Comparison of ENCODE assay signal across 24 mouse cellular contexts in the genomic region with DNA sequence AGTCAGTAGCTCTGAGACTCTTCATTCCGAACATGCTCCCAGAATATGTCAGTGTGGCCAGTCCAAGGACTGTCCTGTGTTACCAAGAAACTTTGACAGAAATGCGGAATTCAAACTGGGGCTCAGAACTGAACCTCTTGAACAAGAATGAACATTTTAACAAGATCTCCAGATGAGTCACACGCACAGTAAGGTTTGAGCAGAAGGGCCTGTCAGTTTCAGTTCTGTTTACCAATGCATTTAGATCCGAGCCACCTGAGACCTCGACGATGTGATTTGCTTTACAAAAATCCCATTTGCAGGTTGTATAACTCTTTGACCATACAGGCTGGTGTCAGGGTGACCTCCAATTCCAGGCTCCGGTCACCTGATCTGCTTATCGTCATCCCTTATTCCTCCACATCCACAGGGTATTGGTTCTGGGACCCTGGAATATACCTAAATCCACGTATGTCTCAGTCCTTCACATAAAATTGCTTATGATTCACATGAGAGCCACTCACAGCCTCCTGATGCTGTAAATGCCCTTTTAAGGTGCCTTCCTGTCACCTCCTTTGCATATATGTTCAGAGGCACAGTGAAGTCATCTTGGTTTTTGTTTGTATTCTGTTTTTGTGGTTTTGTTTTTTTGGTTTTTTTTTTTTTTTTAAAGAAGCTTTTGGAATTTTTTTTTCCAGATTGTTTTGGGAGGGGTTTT. TPM values are rescaled to one million over a fixed set of nuclear protein-coding genes. Genes with fewer than 3 reads are reported as not detected.
DNase-seq lines count a peak whose midpoint lies in the region; ATAC-seq and TF ChIP-seq lines count a peak whose summit lies in the region.
"Had no signal": no experiment of that assay in that cellular context is flagged by ENCODE, and none has a peak within 500 bp of the region (broad histone marks: within the 10 kb centered on the region; RNA-seq: fewer than 3 reads in every experiment).

No protein-coding gene starts in this region.

- H3K4me2 ChIP-seq in forebrain, embryonic 15.5 days (replicated peaks) = no peak overlapping the region
- no peak overlapping the region for H3K4me2 ChIP-seq in forebrain, postnatal 0 days (ENCODE audit: low read depth)
- H3K4me2 ChIP-seq in hindbrain, embryonic 16.5 days (ENCODE audit: low read length) = no peak overlapping the region
- H3K4me2 ChIP-seq: embryonic facial prominence, embryonic 13.5 days; embryonic facial prominence, embryonic 15.5 days; forebrain, embryonic 12.5 days had no signal

- no peak overlapping the region for H3K4me3 ChIP-seq in forebrain, embryonic 15.5 days
- H3K4me3 ChIP-seq in forebrain, postnatal 0 days (ENCODE audit: low read depth, low read length) = no peak overlapping the region
- H3K4me3 ChIP-seq in hindbrain, embryonic 16.5 days (ENCODE audit: low read length) = no peak overlapping the region
- H3K4me3 ChIP-seq: embryonic facial prominence, embryonic 13.5 days; embryonic facial prominence, embryonic 15.5 days; erythroblast, embryonic 14.5 days; forebrain, embryonic 10.5 days; forebrain, embryonic 12.5 days had no signal

- peak; percentile 26 for ATAC-seq in CD4-positive, CD25-positive, alpha-beta regulatory T cell, adult 4 months
- ATAC-seq in activated CD4-positive, CD25-positive, alpha-beta regulatory T cell, adult 4 months = peak; percentile 57
- ATAC-seq in forebrain, embryonic 15.5 days (replicated peaks) = no peak
- no peak for ATAC-seq in forebrain, postnatal 0 days
- no peak for ATAC-seq in hindbrain, embryonic 16.5 days
- ATAC-seq: forebrain, embryonic 14.5 days; Patski had no signal

- 87% methylated on average over 9 of the region's 9 CpGs for WGBS in forebrain, embryonic 15.5 days
- 78% methylated on average over 9 of the region's 9 CpGs for WGBS in forebrain, postnatal 0 days
- 81% methylated on average over 9 of the region's 9 CpGs for WGBS in hindbrain, embryonic 16.5 days

- H3K27ac ChIP-seq in forebrain, embryonic 15.5 days (replicated peaks) = no peak overlapping the region
- H3K27ac ChIP-seq in forebrain, postnatal 0 days (ENCODE audit: low read depth, low read length) = no peak overlapping the region
- no peak overlapping the region for H3K27ac ChIP-seq in hindbrain, embryonic 16.5 days (ENCODE audit: low read depth, low read length)
- H3K27ac ChIP-seq: embryonic facial prominence, embryonic 13.5 days; embryonic facial prominence, embryonic 15.5 days; forebrain, embryonic 10.5 days; forebrain, embryonic 12.5 days had no signal

- no peaks in the 10 kb centered on the region for H3K36me3 ChIP-seq in forebrain, embryonic 15.5 days
- H3K36me3 ChIP-seq in forebrain, postnatal 0 days (ENCODE audit: insufficient read depth) = no peaks in the 10 kb centered on the region
- H3K36me3 ChIP-seq in hindbrain, embryonic 16.5 days (ENCODE audit: control insufficient read depth, insufficient read depth, low read length) = no peaks in the 10 kb centered on the region
- H3K36me3 ChIP-seq: embryonic facial prominence, embryonic 13.5 days; embryonic facial prominence, embryonic 15.5 days; forebrain, embryonic 10.5 days; forebrain, embryonic 12.5 days; G1E had no signal

- no peaks in the 10 kb centered on the region for H3K4me1 ChIP-seq in forebrain, embryonic 15.5 days
- H3K4me1 ChIP-seq in forebrain, postnatal 0 days (ENCODE audit: insufficient read depth) = no peaks in the 10 kb centered on the region
- H3K4me1 ChIP-seq in hindbrain, embryonic 16.5 days (ENCODE audit: control insufficient read depth, insufficient read depth, low read depth, low read length) = no peaks in the 10 kb centered on the region; the same call in 1 of the 2 replicates
- H3K4me1 ChIP-seq: embryonic facial prominence, embryonic 13.5 days; embryonic facial prominence, embryonic 15.5 days; forebrain, embryonic 12.5 days had no signal

- no peaks in the 10 kb centered on the region for H3K9me3 ChIP-seq in forebrain, embryonic 15.5 days
- H3K9me3 ChIP-seq in forebrain, postnatal 0 days (ENCODE audit: low read length) = no peaks in the 10 kb centered on the region
- H3K9me3 ChIP-seq in hindbrain, embryonic 16.5 days (ENCODE audit: control insufficient read depth, low read length) = no peaks in the 10 kb centered on the region
- H3K9me3 ChIP-seq: embryonic facial prominence, embryonic 13.5 days; embryonic facial prominence, embryonic 15.5 days; forebrain, embryonic 10.5 days; forebrain, embryonic 12.5 days; G1E had no signal

- no peak for TF ChIP-seq CTCF in forebrain, postnatal 0 days (IDR thresholded peaks at IDR 0.05; ENCODE audit: low read depth)

- H3K9ac ChIP-seq in forebrain, embryonic 15.5 days (replicated peaks) = no peak overlapping the region
- no peak overlapping the region for H3K9ac ChIP-seq in forebrain, postnatal 0 days
- H3K9ac ChIP-seq in hindbrain, embryonic 16.5 days (ENCODE audit: low read depth, low read length) = no peak overlapping the region
- H3K9ac ChIP-seq: embryonic facial prominence, embryonic 13.5 days; embryonic facial prominence, embryonic 15.5 days; forebrain, embryonic 12.5 days had no signal

- no peaks in the 10 kb centered on the region for H3K27me3 ChIP-seq in forebrain, embryonic 15.5 days
- H3K27me3 ChIP-seq in forebrain, postnatal 0 days (ENCODE audit: insufficient read depth, low read length) = no peaks in the 10 kb centered on the region; the same call in 1 of the 2 replicates
- H3K27me3 ChIP-seq in hindbrain, embryonic 16.5 days (replicated peaks; ENCODE audit: control insufficient read depth, insufficient read depth, low read length) = peaks cover 3% of the 10 kb centered on the region; the same call in 1 of the 2 replicates
- H3K27me3 ChIP-seq: embryonic facial prominence, embryonic 15.5 days; forebrain, embryonic 12.5 days; Patski had no signal

- no peak for DNase-seq in forebrain, postnatal 0 days
- DNase-seq: adrenal gland, adult 2 months; adrenal gland, postnatal 10 days; adrenal gland, postnatal 25 days; B cell, adult 2 months; cerebellum, adult 11 months; cerebellum, adult 18-20 months; cerebellum, adult 8-10 months; cerebellum, adult 9-11 months; cerebellum, postnatal 14 days; cerebellum, postnatal 36 days; embryo, embryonic 11 days had no signal

RNA-seq across cellular contexts. Expression of gene Ankrd40, which starts 27.9 kb away (rescaled TPM):
- polyA plus RNA-seq in CD4-positive, CD25-positive, alpha-beta regulatory T cell, adult 4 months (2017; shearing (Covaris generic)) = 10 to 100 TPM; 14.1 to 14.8 TPM
- polyA plus RNA-seq in activated CD4-positive, CD25-positive, alpha-beta regulatory T cell, adult 4 months (2017; shearing (Covaris generic)) = 10 to 100 TPM; 11.8 to 13.2 TPM
- 15.9 and 17.2 TPM in 2 replicates for polyA plus RNA-seq in forebrain, embryonic 15.5 days (2015; fragmentation: Nextera tagmentation; extraction: Ambion mirVana)
- 45.5 and 51.8 TPM in 2 replicates for total RNA-seq in forebrain, postnatal 0 days (2014; rRNA removed)
- 13.7 and 15.0 TPM in 2 replicates for polyA plus RNA-seq in forebrain, postnatal 0 days (2015; fragmentation: Nextera tagmentation; extraction: Ambion mirVana)
- 9.2 and 9.4 TPM in 2 replicates for polyA plus RNA-seq in hindbrain, embryonic 16.5 days (2015; fragmentation: Nextera tagmentation; extraction: Ambion mirVana)

RNA-seq across cellular contexts. Expression of gene Luc7l3, which starts 33.9 kb away (rescaled TPM):
- 100 to 1,000 TPM; 153 to 164 TPM for polyA plus RNA-seq in CD4-positive, CD25-positive, alpha-beta regulatory T cell, adult 4 months (2017; shearing (Covaris generic))
- 100 to 1,000 TPM; 144 to 155 TPM for polyA plus RNA-seq in activated CD4-positive, CD25-positive, alpha-beta regulatory T cell, adult 4 months (2017; shearing (Covaris generic))
- 153 and 156 TPM in 2 replicates for polyA plus RNA-seq in forebrain, embryonic 15.5 days (2015; fragmentation: Nextera tagmentation; extraction: Ambion mirVana)
- 88.8 and 108 TPM in 2 replicates for total RNA-seq in forebrain, postnatal 0 days (2014; rRNA removed)
- 76.8 and 87.2 TPM in 2 replicates for polyA plus RNA-seq in forebrain, postnatal 0 days (2015; fragmentation: Nextera tagmentation; extraction: Ambion mirVana)
- 110 and 113 TPM in 2 replicates for polyA plus RNA-seq in hindbrain, embryonic 16.5 days (2015; fragmentation: Nextera tagmentation; extraction: Ambion mirVana)

RNA-seq across cellular contexts. Expression of gene Abcc3, which starts 37.1 kb away (rescaled TPM):
- 1 to 10 TPM in 1 of 2 experiments, under 1 TPM in 1; 0.67 to 2.8 TPM for polyA plus RNA-seq in CD4-positive, CD25-positive, alpha-beta regulatory T cell, adult 4 months (2017; shearing (Covaris generic))
- under 1 TPM; 0.45 to 0.79 TPM for polyA plus RNA-seq in activated CD4-positive, CD25-positive, alpha-beta regulatory T cell, adult 4 months (2017; shearing (Covaris generic))
- 0.60 and 0.66 TPM in 2 replicates for polyA plus RNA-seq in forebrain, embryonic 15.5 days (2015; fragmentation: Nextera tagmentation; extraction: Ambion mirVana)
- 1.1 and 1.6 TPM in 2 replicates for total RNA-seq in forebrain, postnatal 0 days (2014; rRNA removed)
- polyA plus RNA-seq in forebrain, postnatal 0 days (2015; fragmentation: Nextera tagmentation; extraction: Ambion mirVana) = 0.97 and 0.98 TPM in 2 replicates
- polyA plus RNA-seq in hindbrain, embryonic 16.5 days (2015; fragmentation: Nextera tagmentation; extraction: Ambion mirVana) = 0.91 and 1.3 TPM in 2 replicates
- polyA plus RNA-seq: G1E had no signal

Comparison
In these comparisons a context has a peak if more than half of its experiments do, and no peak if none do; other contexts are left out.
1. ATAC-seq: peak in CD4-positive, CD25-positive, alpha-beta regulatory T cell, adult 4 months (single experiment) and activated CD4-positive, CD25-positive, alpha-beta regulatory T cell, adult 4 months (single experiment); none in forebrain, embryonic 15.5 days (single experiment), forebrain, postnatal 0 days (single experiment) and hindbrain, embryonic 16.5 days (single experiment).